Mouse (Mus musculus): ENCODE measurements around the gene Col13a1. TPM values are rescaled to one million over a fixed set of nuclear protein-coding genes. Genes with fewer than 3 reads are reported as not detected.
A peak's percentile ranks its signal among the peaks of the same experiment; 100 is the strongest.

Gene Col13a1
- polyA plus RNA-seq, 1 experiment from 2014 or later: 0.96 TPM

DNA sequence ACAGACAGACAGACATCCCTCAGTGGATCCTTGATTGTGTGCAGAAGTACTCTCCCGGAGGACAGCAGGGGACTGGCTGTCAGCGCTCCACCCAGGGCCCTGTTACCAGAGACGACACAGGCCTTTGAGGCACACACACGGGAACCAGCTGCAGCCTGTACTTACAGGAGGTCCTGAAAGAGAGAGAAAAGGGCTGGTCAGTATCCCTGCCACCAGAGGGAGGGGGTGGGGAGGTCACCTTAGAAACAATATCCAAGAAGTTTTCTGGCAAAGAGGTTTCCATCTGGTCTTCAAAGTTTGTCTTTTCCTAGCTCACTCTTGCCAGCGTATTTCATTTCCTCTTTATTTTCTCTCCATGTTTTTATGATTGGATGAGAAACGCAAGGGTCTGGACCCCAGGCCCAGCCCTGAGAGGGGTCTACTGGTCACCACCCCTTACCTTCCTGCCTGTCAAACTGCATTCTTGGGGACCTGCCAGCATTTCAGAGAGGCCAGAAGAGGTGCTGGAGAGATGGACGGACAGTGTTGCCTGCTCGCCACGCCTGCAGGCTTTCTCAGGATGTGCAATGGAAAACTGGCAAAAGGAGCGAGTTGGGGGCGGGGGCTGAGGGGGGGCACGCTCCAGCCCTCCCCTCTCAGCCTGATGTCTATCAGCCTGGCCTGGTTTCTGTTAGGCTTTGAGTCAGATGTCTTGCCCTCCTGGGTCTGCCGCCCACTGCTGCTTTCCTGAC lies 58.8 kb downstream of the Col13a1 start:
- Histone ChIP-seq H3K36me3 (replicated peaks) (no peaks in the 10 kb centered on the region), H3K4me1 (peaks cover 10% of the 10 kb centered on the region), H3K4me3 (replicated peaks) (no peak overlapping the region), H3K27ac (no peak overlapping the region; the same call in 1 of the 2 replicates), H3K9ac (no peak overlapping the region), H3K9me3 (peaks cover 11% of the 10 kb centered on the region), H3K27me3 (no peaks in the 10 kb centered on the region), H3K4me2 (no peak overlapping the region)
- ATAC-seq (ENCODE audit: low FRiP score): no peak
- WGBS: 53% methylated on average over 13 of the region's 13 CpGs

- H3K27me3 ChIP-seq: no peaks in the 10 kb centered on the region
- 85% methylated on average over 4 of the region's 4 CpGs for WGBS
- H3K27ac ChIP-seq: no peak overlapping the region
- ATAC-seq (ENCODE audit: low FRiP score): no peak
- H3K4me3 ChIP-seq (replicated peaks): no peak overlapping the region
- peaks cover 10% of the 10 kb centered on the region for H3K4me1 ChIP-seq
- peaks cover 17% of the 10 kb centered on the region for H3K9me3 ChIP-seq
- no peak overlapping the region for H3K4me2 ChIP-seq
- no peak overlapping the region for H3K9ac ChIP-seq
- H3K36me3 ChIP-seq (replicated peaks): no peaks in the 10 kb centered on the region
These were observed 59.4 kb downstream of the Col13a1 start for GRCm38 (mm10) chr10:61919496-61919895.

DNA sequence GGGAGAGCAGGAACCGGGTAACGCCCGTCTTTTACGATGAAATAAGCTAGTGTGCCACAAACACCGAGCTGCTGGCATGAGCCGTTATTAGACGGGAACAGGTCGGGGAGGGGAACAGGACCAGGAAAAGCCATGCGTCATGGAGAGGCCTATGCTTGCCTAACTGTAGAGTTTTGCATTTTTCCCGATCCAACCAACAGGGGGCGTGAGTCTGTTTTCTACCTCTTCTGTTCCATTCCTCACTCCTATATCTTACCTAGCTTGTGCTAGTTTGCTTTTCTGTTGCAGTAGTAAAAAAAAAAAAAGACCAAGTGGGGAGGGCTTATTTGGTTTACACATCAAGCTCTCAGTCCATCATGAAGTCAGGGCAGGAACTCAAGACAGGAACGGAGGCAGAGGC lies 61.8 kb downstream of the Col13a1 start:
- H3K9ac ChIP-seq: no peak overlapping the region
- H3K4me2 ChIP-seq: no peak overlapping the region
- WGBS: 95% methylated on average over 12 of the region's 12 CpGs
- no peak for ATAC-seq (ENCODE audit: low FRiP score)
- peaks cover 24% of the 10 kb centered on the region for H3K9me3 ChIP-seq
- no peak overlapping the region for H3K4me3 ChIP-seq (replicated peaks)
- no peaks in the 10 kb centered on the region for H3K27me3 ChIP-seq
- H3K27ac ChIP-seq: no peak overlapping the region
- H3K4me1 ChIP-seq: peaks cover 10% of the 10 kb centered on the region
- no peaks in the 10 kb centered on the region for H3K36me3 ChIP-seq (replicated peaks)

DNA sequence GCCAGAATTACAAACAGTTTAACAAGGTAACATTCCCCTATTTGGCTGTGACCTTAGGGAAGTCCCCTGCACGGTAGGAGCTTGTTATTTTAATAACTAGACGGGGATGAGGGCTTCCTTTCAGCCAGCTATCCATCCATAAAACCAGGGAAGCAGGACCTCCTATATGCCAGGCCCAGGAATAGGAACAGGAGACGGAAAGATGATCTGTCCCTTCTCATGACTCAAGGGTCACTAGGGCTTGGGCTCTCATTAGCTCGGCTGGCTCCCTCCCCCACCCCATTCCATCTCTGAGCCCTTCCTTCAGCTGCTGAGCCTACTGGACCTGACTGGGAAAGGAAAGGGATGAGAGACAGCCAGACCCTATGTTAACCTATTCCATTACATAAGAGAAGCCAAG lies 67.1 kb downstream of the Col13a1 start:
- Histone ChIP-seq H3K27ac (no peak overlapping the region), H3K27me3 (no peaks in the 10 kb centered on the region), H3K4me2 (no peak overlapping the region), H3K36me3 (replicated peaks) (no peaks in the 10 kb centered on the region), H3K9ac (no peak overlapping the region), H3K4me3 (replicated peaks) (no peak overlapping the region), H3K9me3 (peaks cover 22% of the 10 kb centered on the region), H3K4me1 (no peaks in the 10 kb centered on the region)
- ATAC-seq (ENCODE audit: low FRiP score): no peak
- 77% methylated on average over 4 of the region's 4 CpGs for WGBS

DNA sequence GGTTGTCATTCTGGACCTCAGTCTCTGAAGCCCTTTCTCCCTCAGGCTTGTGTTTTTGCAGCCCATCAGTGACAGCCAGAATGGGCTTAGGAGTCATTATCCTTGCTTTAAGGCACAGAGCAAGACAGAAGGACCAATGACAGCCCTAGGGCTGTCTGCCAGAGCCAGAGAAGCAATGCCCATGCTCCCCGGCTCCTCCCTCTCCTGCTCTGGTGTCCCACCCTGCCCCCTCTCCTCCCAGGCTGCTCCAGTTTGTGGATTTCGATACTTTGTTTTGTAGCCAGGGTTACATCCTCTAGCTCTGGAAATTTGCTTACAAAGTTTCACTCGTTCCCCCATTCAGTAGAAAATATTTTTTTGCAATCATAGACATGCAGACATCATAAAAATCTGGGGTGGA lies 69.9 kb downstream of the Col13a1 start:
- no peak overlapping the region for H3K4me3 ChIP-seq (replicated peaks)
- no peak overlapping the region for H3K27ac ChIP-seq
- WGBS: 78% methylated on average over 3 of the region's 3 CpGs
- H3K9ac ChIP-seq: no peak overlapping the region
- no peak overlapping the region for H3K4me2 ChIP-seq
- no peaks in the 10 kb centered on the region for H3K36me3 ChIP-seq (replicated peaks)
- H3K4me1 ChIP-seq: no peaks in the 10 kb centered on the region
- no peak for ATAC-seq (ENCODE audit: low FRiP score)
- no peaks in the 10 kb centered on the region for H3K27me3 ChIP-seq
- H3K9me3 ChIP-seq: peaks cover 7% of the 10 kb centered on the region; the same call in 1 of the 2 replicates

DNA sequence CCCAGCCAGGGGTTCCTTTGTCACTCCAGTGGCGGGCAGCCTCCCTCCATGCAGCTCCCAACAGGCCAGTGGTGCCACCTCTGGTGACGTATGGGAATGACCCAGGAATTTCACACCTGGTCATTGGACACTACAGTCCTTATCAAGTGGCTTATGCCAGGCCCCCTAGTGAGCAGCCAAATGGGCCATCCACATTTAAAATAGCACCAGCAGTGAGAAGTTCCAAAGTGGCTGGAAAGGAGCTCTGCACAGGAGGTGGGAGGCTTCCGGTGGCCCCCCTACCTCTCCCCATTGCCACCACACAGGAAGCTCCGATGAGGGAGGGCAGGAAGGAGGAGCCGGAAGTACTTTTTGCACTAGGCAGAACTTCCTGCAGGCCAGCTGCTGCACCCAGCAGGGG lies 72.7 kb downstream of the Col13a1 start:
- Histone ChIP-seq H3K36me3 (replicated peaks) (no peaks in the 10 kb centered on the region), H3K4me3 (replicated peaks) (no peak overlapping the region), H3K27me3 (no peaks in the 10 kb centered on the region), H3K4me1 (no peaks in the 10 kb centered on the region), H3K4me2 (no peak overlapping the region), H3K27ac (no peak overlapping the region), H3K9me3 (no peaks in the 10 kb centered on the region), H3K9ac (no peak overlapping the region)
- 37% methylated on average over 5 of the region's 5 CpGs for WGBS
- ATAC-seq (ENCODE audit: low FRiP score): no peak

GRCm38 (mm10) chr10:61905308-61905707 lies 73.6 kb downstream of the Col13a1 start:
- no peak overlapping the region for H3K27ac ChIP-seq
- no peak for ATAC-seq (ENCODE audit: low FRiP score)
- H3K36me3 ChIP-seq (replicated peaks): no peaks in the 10 kb centered on the region
- H3K4me1 ChIP-seq: no peaks in the 10 kb centered on the region
- no peaks in the 10 kb centered on the region for H3K27me3 ChIP-seq
- no peak overlapping the region for H3K4me3 ChIP-seq (replicated peaks)
- H3K9ac ChIP-seq: no peak overlapping the region
- H3K9me3 ChIP-seq: no peaks in the 10 kb centered on the region
- H3K4me2 ChIP-seq: no peak overlapping the region
- WGBS: 63% methylated on average over 8 of the region's 8 CpGs

DNA sequence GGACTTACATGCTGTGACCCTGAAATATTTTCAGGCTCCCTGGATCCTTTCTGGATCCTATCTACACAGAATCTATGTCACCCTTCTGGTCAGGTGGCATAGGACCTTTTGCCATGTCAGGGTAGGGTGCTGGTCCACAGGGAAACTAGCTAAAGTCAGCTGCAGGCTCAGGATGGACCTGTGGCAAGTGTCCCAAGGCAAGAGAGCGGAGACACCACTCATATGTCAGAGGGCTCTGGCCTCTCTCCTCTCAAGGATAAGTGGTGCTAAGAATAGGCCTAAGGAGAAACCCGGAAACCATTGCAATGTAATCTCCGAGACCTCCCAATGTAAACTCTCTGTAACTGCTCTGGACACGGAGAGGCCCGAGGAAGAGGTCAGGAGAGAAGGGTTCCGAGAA lies 80.8 kb downstream of the Col13a1 start:
- no peak overlapping the region for H3K27ac ChIP-seq
- no peaks in the 10 kb centered on the region for H3K36me3 ChIP-seq (replicated peaks)
- no peaks in the 10 kb centered on the region for H3K9me3 ChIP-seq
- WGBS: 88% methylated on average over 6 of the region's 6 CpGs
- no peak overlapping the region for H3K4me2 ChIP-seq
- no peak overlapping the region for H3K4me3 ChIP-seq (replicated peaks)
- ATAC-seq (ENCODE audit: low FRiP score): no peak
- no peak overlapping the region for H3K9ac ChIP-seq
- H3K4me1 ChIP-seq: no peaks in the 10 kb centered on the region
- no peaks in the 10 kb centered on the region for H3K27me3 ChIP-seq

GRCm38 (mm10) chr10:61894564-61894963 lies 84.3 kb downstream of the Col13a1 start:
- Histone ChIP-seq H3K4me3 (replicated peaks) (no peak overlapping the region), H3K36me3 (replicated peaks) (no peaks in the 10 kb centered on the region), H3K4me2 (no peak overlapping the region), H3K4me1 (peaks cover 8% of the 10 kb centered on the region), H3K27me3 (no peaks in the 10 kb centered on the region), H3K9me3 (no peaks in the 10 kb centered on the region), H3K9ac (no peak overlapping the region), H3K27ac (no peak overlapping the region)
- ATAC-seq (ENCODE audit: low FRiP score): no peak
- WGBS: 78% methylated on average over 5 of the region's 5 CpGs

DNA sequence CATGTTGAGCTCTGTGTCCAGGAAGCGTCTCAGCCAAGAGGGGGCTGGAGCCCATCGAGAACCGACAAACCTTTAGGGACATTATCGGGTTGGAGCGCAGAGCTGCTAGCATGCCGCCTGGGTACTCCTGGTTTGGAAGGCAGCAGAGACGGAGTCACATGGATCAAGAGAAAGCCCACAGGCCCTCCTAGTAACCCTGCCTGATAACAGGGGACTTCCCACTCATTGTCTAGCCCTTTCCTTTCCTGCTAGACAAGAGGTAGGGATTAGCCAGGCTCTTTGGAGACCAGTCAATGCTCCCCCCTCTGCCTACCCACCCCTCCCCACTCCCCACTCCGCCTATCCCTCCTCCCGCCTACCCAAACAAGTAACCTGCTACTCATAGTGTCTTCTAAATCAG lies 87.8 kb downstream of the Col13a1 start:
- no peaks in the 10 kb centered on the region for H3K27me3 ChIP-seq
- no peak overlapping the region for H3K9ac ChIP-seq
- H3K4me1 ChIP-seq: peaks cover 8% of the 10 kb centered on the region
- no peak for ATAC-seq (ENCODE audit: low FRiP score)
- no peaks in the 10 kb centered on the region for H3K36me3 ChIP-seq (replicated peaks)
- 33% methylated on average over 9 of the region's 9 CpGs for WGBS
- H3K4me2 ChIP-seq: no peak overlapping the region
- H3K9me3 ChIP-seq: no peaks in the 10 kb centered on the region
- no peak overlapping the region for H3K27ac ChIP-seq
- no peak overlapping the region for H3K4me3 ChIP-seq (replicated peaks)

- Histone ChIP-seq H3K4me2 (no peak overlapping the region), H3K27me3 (no peaks in the 10 kb centered on the region), H3K4me1 (peaks cover 8% of the 10 kb centered on the region), H3K4me3 (replicated peaks) (no peak overlapping the region), H3K36me3 (replicated peaks) (no peaks in the 10 kb centered on the region), H3K9me3 (no peaks in the 10 kb centered on the region), H3K27ac (no peak overlapping the region), H3K9ac (no peak overlapping the region)
- ATAC-seq (ENCODE audit: low FRiP score): no peak
- WGBS: 94% methylated on average over 10 of the region's 10 CpGs
These were observed 88.6 kb downstream of the Col13a1 start for GRCm38 (mm10) chr10:61890294-61890693.

- no peak overlapping the region for H3K27ac ChIP-seq
- WGBS: 17% methylated on average over 4 of the region's 4 CpGs
- H3K9ac ChIP-seq: no peak overlapping the region
- H3K27me3 ChIP-seq: peaks cover 11% of the 10 kb centered on the region
- H3K4me1 ChIP-seq: peaks cover 13% of the 10 kb centered on the region
- H3K4me3 ChIP-seq (replicated peaks): no peak overlapping the region
- H3K36me3 ChIP-seq (replicated peaks): no peaks in the 10 kb centered on the region
- no peak overlapping the region for H3K4me2 ChIP-seq
- peak; percentile 49; the same call in 1 of the 2 replicates for ATAC-seq (ENCODE audit: low FRiP score)
- H3K9me3 ChIP-seq: no peaks in the 10 kb centered on the region
These were observed 99.5 kb downstream of the Col13a1 start for GRCm38 (mm10) chr10:61879427-61879826.

DNA sequence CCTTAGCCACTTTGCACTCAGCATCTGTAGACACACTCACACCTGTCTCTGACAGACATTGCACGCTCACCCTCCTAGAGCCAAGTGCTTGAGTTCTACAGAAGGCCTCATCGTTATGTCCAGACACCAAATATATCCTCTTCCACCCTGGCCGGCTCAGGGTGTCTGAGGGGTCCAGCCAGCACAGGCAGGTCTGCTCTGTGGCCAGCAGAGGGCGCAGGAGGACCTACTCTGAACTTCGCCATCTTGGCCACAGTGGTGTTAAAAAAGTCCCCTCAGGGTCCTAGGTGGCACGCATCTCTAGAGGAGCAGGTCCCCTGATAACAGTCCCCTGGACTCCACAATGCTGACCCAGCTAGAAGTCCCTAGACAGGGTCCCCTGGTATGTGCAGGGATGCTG lies 101.1 kb downstream of the Col13a1 start:
- Histone ChIP-seq H3K4me2 (no peak overlapping the region), H3K4me1 (peaks cover 13% of the 10 kb centered on the region), H3K4me3 (replicated peaks) (no peak overlapping the region), H3K27me3 (peaks cover 11% of the 10 kb centered on the region), H3K27ac (no peak overlapping the region), H3K9ac (no peak overlapping the region), H3K36me3 (replicated peaks) (no peaks in the 10 kb centered on the region), H3K9me3 (no peaks in the 10 kb centered on the region)
- 8% methylated on average over 6 of the region's 6 CpGs for WGBS
- peak; percentile 53; the same call in 1 of the 2 replicates for ATAC-seq (ENCODE audit: low FRiP score)

All from forebrain, embryonic 12.5 days (tissue).